Mouse (Mus musculus) right cerebral cortex, postnatal 36 days (tissue): ENCODE data around the gene Icosl.
"Not testable (repeated sequence)": the region's sequence is repeated elsewhere in the genome, so short reads cannot be mapped to it uniquely, and the experiment has no call there.

Experiments
- DNase-seq, 2 experiments: peaks; one replicate each; pipeline ENCODE4 v3.0.0; 2022; ENCODE audit warnings: low spot score in 2 of 2, mixed read lengths in 1 of 2

The Icosl gene

DNA sequence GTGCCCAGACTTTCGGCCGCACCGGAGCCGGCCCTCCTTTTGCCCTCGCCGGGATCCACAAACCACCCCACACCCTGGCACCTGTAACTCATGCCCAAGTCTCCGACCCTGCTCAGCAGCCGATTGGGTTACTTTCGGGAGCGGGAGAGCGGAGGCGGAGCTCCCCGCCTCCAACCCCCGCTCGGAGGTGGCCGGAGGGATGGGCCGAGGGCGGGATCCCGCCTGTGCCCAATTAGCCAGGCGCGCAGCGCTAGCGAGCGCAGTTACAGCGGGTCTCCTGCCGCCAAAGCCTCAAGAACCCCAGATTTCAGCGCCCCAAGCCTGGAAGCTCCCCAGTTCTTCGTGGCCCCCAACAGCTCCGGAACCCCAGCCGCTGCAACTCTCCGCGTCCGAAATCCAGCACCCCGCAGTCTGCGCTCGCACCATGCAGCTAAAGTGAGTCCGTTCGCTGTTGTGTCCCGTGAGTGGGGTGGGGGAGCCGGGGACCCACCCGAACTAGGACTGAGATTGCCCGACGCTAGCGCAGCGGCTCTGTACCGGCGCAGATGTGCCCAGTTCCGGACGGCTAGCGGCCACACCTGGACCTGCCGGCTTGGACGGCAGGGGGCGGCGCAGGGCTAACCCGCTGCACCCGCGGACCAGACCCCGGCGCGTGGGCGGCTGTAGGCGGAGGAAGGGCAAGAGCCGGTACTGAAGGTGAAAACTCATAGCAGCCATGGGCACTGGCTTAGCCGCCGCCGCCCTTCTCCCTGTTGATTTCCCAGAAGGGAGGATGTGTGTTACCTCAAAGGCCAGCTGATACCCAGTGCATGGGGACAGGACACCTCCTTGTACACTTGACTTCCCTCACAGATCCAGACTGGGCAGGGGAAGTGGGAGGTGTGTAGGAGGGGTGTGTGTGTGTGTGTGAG lies at the start of gene Icosl:
Icosl (plus strand) TSS at position 202 of the 911 bp plus-strand sequence.
- DNase-seq: no peak

DNA sequence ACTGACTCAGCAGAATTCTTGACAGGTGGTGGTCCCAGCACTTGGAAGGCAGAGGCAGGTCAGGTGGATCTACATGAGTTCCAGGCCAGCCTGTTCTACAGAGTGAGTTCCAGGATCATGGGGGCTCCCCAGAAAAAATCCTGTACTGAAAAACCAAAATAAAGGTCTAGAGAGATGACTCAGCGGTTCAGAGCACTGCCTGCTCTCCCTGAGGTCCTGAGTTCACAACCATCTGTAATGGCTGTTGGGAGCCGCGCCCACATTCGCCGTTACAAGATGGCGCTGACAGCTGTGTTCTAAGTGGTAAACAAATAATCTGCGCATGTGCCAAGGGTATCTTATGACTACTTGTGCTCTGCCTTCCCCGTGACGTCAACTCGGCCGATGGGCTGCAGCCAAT lies 49.1 kb upstream of the Icosl start:
- not testable (repeated sequence) for DNase-seq

DNA sequence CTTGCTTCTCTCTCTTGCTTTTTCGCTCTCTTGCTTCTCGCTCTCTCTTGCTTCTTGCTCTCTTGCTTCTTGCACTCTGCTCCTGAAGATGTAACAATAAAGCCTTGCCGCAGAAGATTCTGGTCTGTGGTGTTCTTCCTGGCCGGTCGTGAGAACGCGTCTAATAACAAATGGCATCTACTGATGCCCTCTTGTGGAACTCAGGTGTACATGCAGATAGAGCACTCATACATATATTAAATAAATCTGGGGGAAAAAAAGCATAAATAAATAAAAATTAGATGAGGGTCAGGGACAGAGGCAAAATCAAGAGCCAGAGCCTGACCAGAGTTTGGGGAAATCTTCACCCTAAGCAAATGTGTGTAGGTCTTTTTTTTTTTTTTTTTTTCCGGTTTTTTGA lies 43.6 kb upstream of the Icosl start:
- not testable (repeated sequence) for DNase-seq

DNA sequence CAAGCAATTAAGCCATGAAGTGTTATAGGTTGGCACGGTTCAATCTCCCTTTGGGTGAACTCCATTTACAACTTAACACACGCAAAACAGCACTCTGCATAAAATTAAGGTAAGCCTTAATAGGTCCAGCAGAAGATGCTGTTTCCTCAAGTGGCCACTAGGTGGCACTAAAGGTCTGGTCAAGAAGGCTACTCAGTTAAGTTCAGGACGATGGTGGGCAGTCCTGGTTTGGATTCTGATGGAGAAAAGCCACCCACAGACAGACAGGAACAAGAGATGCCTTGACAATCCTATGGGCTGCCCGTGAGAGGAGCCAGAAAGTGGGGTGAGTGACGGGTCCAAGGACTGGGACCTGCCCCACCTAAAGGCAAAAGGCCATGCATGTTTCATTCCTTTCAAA lies 41.0 kb upstream of the Icosl start:
- peak in 1 of 2 experiments; percentile 42 for DNase-seq

DNA sequence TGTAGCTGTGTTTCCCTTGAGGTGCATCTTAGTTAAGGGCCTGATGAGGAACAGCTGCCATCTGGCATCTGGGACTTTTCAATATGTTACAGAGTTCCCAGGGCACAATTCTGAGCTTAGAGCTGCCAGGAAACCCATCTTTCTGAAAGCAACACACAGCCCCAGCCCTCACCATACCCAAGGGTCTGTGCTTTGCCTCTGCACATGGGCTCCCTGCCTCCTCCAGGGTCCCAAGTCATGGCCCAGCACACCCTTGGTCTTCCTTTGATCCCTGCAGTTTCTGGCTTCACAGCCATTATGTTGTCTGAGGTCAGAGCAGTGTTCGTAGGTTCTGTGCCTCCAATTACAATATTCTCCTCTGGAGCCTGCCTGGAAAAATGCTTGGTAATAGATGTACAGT lies 40.0 kb upstream of the Icosl start:
- DNase-seq: no peak

DNA sequence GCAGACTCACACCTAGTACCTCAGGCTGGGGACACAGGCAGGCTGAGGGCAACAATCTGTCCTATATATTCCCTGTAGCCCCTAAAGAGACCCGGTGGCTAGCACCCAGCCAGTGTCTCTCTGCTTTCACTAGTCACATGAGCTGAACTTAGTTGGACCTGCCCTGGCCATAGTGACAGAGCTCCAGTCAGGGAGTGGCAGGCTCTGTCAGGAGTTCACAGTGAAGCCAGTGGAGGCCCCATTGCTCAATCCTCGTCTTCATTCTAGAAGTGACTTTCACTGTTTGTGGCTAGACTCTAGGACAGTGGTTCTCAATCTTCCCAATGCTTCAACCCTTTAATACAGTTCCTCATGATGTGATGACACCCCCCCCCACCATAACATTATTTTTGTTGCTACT lies 37.1 kb upstream of the Icosl start:
- DNase-seq: no peak

DNA sequence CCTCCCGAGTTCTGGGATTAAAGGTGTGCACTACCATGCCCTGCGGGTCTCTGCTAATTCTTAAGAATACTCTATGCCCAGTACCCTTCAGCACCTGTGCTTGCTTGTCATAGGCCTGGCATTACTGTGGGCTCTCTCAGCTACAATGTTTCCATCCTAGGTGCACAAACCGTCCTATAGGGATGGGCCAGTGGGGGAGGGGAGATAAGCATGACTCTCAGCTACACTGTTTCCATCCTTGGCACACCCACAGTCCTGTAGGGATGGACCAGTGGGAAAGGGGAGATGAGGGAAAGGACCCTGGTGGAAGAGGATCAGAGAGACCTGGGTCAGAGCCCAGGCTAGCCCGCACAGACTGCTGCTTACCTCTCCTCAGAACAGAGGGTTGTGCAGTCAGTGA lies 32.0 kb upstream of the Icosl start:
- no peak for DNase-seq

DNA sequence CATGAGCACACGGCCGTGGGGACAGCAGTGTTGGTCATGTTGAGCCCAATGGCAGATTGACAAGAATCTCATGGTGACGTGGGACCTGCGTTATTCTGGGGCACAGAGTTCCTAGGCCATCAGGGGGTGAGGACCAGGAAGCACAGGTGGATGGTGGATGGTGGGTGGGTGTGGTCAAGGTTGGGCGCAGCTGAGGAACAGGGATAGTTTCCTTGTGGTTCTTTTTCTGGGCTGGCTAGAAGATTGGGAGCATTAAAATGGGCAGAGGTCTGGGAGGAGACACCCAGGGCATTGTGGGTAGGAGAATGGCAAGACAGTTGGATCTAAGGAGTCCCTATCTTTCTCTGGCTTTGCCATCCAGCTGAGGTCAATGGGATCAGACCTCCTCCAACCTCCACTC lies 27.5 kb upstream of the Icosl start, which contains the start of gene Dnmt3l:
Dnmt3l (plus strand) TSS at position 301 of the 400 bp plus-strand sequence.
- DNase-seq: no peak

DNA sequence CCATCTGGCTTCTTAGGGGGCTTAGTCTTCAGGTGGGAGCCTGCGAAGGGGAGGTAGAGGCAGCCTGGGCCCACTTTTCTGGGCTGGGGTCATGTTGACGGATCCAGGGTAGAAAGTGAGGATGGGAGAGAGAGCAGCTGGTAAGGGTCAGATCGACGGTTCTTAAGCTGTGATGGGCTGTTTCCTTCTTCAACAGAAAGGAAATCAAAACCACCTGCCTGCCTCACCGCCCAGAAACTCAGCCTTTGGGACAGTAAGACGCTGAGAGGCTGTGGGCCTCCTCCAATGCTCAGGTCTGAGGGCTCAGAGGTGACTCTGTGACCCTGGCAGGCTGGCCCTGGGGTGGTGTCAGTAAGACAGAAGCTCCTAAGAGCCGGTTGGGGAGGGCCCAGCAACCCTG lies 27.0 kb upstream of the Icosl start:
- no peak for DNase-seq

DNA sequence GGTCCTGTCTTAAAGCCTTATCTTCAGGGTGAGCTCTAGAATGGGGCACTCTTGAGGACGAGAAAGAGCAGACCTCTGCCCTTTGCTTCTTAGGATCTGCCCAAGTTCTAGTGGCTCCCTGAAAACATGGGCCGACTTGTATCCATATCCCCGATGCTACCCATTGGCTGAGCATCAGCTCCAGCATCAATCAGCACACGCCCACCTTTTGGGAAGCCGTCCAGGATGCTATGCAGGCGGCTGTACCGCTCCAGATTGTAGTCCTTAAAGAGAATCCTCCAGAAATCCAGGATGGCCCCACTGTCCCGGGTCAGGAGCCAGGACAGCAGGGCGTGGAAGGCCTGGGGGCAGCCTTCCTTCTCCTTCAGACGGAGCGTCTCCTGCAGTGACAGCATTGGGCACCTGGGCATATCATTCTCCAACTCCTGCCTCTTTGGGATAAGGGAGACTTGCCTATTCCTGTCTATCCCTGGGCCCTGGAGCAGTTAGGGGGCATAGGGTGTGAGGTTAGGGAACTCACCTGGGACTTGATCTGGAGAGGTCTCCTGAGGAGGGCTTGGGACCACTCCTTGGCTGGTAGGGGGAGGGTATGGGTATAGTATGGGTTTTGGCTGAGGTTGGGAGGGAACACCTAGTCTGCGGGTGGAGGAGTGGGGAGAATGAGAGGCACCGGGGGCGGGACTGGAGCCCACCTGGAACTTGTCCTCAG lies 26.3 kb upstream of the Icosl start:
- peak in 1 of 2 experiments; percentile 24 for DNase-seq

DNA sequence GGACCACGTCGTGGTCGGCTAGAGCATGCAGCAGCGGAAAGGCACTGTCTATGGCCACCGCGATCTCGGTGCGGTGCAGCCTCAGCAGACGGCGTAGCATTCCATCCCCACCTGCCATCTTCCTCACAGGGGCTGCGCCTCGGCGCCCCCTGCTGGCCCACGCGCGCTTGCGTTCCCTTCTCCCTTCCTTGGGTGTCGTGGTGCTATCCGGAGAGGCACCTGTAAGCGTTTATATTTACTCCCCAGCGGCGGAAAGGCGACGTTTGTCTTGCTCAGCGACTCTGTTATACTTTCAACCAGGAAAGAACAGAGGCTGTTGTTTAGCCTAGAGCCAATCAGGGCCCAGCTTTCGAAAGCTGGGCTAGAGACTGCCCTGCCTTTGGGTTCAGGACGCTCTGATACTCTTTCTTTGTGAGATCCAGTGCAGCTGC lies 25.7 kb upstream of the Icosl start, which contains the start of gene Aire:
Aire (minus strand) TSS at position 205 of the 431 bp plus-strand sequence.
- peak in 1 of 2 experiments; percentile 26 for DNase-seq

DNA sequence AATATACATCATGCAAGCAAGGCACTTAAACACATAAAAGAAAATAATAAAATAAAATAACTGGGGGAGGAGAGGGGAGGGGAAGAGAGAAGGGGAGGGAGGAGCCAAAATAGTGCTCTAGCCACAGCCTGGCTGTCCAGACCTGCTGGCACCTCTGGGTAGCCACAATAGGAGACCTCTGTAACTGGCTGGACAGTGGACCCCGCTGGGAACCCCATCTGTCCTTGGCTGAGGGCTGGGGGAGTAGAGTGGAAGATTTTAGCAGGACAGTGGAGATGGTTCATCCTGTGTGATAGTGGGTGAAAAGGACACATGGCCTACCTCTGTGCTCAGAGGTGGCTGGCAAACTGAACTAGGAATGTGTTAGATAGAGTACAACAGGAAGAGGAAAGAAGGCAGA lies 24.6 kb upstream of the Icosl start:
- DNase-seq: no peak

DNA sequence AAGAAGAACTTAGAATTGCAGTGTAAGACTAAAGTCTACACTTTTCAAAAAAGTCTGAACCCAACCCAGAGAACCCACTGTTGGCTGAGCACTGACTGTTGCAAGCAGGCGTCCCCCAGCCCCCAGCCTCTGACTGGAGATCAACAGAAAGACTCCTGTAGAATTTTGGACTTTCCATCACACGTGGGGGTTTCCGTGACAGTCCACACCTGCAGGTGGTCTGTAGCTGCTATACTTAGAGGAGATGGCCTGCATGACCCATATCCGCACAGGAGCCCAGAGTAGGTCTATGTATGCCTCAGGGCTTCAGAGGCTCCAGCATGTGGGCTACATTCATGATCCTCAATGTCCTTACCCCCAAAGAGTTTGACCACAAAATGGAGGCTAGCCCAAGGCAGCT lies 22.7 kb upstream of the Icosl start:
- no peak for DNase-seq

DNA sequence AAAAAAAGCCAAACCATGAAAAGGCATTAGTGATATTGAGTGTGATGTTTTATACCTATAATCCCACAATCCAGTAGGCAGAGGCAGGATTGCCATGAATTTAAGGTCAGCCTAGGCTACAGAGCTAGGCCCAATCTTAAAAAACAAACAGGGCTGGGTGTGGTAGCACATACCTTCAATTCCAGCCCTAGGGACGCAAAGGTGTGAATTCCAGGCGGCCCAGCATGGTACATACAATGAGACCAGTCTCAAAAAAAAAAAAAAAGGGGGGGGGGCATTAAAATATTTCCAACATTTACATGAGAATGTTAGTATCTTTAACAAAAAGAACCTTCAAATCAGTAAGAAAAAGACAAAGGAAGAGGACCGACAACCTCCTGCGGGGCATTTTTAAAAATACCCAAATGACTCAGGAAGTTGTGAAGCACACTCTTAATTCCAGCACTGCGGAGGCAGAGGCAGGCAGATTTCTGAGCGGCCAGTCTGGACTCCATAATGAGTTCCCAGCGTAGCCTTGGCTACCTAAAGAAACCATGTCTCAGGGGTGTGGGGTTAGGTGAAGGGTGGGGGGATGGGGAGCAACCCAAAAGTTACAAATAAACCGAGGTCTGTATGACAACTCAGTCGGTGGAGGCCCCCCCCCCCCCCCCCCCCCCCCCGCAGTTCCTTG lies 20.9 kb upstream of the Icosl start:
- no peak for DNase-seq

DNA sequence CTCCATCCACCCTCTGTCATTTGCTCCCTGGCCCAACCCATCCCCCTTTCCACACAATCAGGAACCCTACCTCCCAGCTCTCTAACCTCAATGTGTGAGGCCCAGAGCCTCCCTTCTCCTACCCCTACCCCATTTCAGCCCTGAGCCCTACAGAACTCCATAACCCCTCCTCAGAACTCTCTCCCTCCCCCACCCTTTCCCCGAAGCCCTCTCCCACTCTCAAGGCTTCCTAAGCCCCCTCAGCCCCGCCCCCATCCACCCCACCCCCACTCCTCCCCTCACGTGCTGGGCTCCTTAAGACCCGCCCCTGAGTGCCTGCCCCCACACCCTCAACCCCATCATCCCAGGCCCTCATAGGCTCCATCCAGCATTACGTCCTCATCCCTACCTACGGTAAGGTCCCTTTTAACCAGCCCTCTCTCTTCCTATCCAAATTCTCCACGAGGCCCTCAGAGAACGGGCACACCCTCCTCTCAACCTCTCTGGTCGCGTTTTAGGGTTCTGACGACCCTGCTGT lies 19.5 kb upstream of the Icosl start:
- DNase-seq: no peak

DNA sequence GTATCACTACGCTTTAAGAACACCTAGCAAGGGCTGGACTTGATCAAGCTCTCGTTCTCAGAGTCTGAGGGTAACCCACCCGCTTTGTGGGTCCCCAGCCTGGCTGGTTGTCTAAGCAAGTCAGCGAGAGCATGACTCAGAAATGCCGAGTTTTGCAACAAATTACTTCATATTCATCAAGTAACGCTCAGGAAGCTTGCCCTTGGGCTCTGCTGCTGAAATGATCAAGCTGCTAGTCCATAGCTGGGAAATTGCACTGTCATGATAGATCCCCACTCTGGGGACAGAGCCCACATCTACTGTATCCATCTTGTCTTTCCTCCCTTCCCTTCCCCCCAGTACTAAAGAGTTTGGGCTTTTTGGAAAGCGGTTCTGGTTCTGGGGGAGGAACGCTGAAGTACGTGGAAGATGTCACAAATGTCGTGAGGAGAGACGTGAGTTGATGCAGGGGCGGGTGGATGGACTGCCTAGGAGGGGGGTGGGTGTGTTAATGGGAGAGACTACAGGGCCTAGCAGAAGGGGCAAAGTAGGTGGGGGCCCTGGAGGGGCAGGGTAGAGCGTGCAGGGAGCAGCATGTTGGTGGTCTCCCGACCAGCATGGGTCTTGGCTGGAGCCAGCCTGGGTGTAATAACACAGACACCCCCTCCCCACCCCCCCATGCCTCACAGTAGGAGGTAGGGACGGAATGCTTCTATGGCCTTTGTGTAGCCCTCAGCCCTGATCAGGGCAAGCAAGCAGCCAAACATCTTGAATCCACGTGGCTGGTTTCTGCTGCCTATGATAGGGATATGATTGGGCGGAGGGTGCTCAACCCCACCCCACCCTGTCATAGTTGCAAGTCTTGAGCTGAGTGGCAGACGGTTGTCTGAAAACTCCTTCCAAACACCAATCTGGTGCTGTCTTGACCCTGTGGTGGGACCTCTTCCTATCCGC lies 14.2 kb upstream of the Icosl start:
- DNase-seq: no peak

DNA sequence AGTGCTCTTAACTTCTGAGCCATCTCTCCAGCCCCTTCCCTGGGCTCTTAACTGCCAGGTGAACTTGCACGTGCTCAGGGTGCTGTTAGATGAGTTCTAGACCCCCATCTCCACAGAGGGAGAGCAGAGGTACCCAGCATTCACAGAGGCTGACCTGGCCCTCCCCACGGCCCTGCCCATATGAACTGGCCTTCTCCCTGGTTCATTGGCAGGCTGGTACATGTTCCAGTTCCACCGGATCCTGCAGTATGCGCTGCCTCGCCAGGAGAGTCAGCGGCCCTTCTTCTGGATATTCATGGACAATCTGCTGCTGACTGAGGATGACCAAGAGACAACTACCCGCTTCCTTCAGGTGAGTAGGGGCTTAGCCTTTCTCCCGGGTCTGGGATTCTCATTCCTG lies 12.0 kb upstream of the Icosl start:
- DNase-seq: no peak

DNA sequence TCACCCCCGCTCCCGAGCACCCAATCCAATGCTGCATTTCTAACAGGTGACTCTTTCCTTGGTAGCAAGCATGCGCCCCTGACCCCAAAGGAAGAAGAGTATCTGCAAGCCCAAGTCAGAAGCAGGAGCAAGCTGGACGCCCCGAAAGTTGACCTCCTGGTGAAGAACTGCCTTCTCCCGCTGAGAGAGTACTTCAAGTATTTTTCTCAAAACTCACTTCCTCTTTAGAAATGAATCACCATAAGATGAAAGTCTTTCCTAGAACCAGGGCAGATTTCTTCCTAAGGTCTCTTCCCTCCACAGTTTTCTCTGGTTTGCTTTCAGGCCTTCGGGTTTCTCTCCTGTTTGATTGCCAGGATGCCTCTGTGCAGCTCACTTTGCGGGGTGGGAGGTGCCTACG lies 6.0 kb upstream of the Icosl start:
- DNase-seq: no peak

DNA sequence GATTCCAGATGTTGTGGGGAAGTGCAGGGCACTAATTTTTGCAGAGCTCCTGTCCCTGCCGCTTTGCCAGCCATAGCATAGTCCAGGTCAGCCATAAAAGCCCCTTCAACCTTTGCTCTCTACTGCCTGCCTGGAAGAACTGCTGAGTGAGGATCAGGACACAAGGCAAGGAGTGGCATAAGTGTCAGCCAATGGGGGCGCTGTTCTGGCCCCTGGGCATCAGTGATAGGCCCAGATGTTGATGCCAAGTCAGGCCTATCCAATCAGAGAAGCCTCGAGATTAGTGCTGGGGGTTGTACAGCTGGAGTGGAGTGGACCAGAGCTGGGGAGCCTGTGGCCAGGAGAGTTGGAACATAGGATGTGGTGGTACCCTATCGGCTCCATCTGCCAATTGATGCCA lies 1.9 kb upstream of the Icosl start:
- DNase-seq: no peak

DNA sequence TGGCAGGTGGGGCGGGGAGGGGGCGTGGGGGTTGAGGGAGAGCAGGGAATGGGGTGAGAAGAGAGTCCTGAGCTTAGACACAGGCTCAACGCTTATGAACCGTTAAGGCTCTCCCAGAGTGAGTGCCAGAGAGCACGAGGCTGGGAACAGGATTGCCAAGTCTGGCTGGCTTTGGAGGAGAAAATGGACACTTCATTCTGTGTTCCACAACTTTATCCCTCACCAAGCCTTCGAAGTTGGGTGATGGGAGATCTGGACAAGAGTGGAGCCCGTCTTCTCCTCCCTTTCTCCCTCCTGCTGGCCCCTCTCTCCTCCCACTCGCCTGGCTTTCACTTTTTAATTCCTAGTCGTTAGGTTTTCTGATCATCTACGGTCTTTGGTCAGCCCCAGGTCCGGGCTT lies 561 bp upstream of the Icosl start:
- DNase-seq: no peak

DNA sequence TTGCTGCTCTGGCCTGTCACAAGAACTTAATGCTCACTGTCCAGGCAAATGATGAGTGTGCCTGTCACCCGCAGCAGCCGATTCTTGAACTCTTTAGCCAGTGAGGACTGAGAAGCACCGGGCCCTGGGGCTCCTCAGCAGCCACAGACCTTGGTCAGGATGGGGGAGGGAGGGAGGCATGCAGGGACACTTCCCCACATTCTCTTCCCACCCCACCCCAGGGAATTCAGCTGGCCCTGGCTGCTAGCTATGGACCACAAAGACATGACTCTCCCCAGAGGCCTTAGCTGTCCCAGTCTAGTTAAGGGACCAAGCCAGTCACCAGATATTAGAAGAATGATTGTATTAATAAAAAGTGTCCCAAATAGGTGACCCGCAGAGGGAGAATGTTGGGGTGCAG lies 5.0 kb downstream of the Icosl start:
- DNase-seq: no peak
